Mouse (Mus musculus) CH12.LX (cell line): ENCODE measurements around the gene Faap24. TPM values are rescaled to one million over a fixed set of nuclear protein-coding genes. Genes with fewer than 3 reads are reported as not detected.

Experiments used
- DNase-seq: peaks from one replicate; pipeline ENCODE4 v3.0.0-alpha.2; 2013; ENCODE audit errors: extremely low read depth
- H3K27ac ChIP-seq: 2 replicates; pipeline ENCODE4 v1.5.1; 2012; ENCODE audit warnings: low read depth, mild to moderate bottlenecking, control low read depth, moderate library complexity; ENCODE audit not compliant: insufficient read depth
- H3K27me3 ChIP-seq: replicated peaks from 2 replicates; pipeline ENCODE3; 2012; ENCODE audit warnings: inconsistent platforms
- H3K36me3 ChIP-seq, 2 experiments: replicated peaks in 1 of 2; 2 replicates each; pipeline versions ENCODE3 to v1.6.1; 2012; ENCODE audit warnings: inconsistent platforms in 1 of 2, low read length in 1 of 2, mild to moderate bottlenecking in 1 of 2, mixed read lengths in 1 of 2, moderate library complexity in 1 of 2; ENCODE audit not compliant: control insufficient read depth in 1 of 2, insufficient read depth in 1 of 2
- H3K4me1 ChIP-seq, 2 experiments: 2 replicates each; pipeline ENCODE4 v1.6.1; 2012; ENCODE audit warnings: inconsistent platforms in 1 of 2, moderate library complexity in 1 of 2; ENCODE audit not compliant: insufficient read depth in 2 of 2, control insufficient read depth in 1 of 2
- H3K4me2 ChIP-seq: 2 replicates; pipeline ENCODE4 v1.6.1; 2012; ENCODE audit warnings: low read depth, mild to moderate bottlenecking, control low read depth; ENCODE audit not compliant: poor library complexity, insufficient read depth, severe bottlenecking
- H3K4me3 ChIP-seq, 3 experiments: fragments of 150-350 bp in 1 of 3; sonication (generic) in 1 of 3; replicated peaks in 1 of 3; 2 replicates each; pipeline versions ENCODE3 to v1.5.1; 2011 to 2012; ENCODE audit warnings: low read depth in 2 of 3, low read length in 2 of 3, mild to moderate bottlenecking in 2 of 3, moderate library complexity in 2 of 3, control low read depth in 1 of 3, improper control_type of control experiment in 1 of 3, inconsistent platforms in 1 of 3, mixed read lengths in 1 of 3; ENCODE audit not compliant: poor library complexity in 1 of 3
- H3K79me2 ChIP-seq: replicated peaks from 2 replicates; pipeline ENCODE4 v1.6.1; 2012; ENCODE audit warnings: mild to moderate bottlenecking, moderate library complexity; ENCODE audit not compliant: control insufficient read depth, poor library complexity, insufficient read depth, severe bottlenecking; ENCODE audit errors: extremely low read depth
- H3K9ac ChIP-seq: 2 replicates; pipeline ENCODE4 v1.6.1; 2012; ENCODE audit warnings: low read depth, mild to moderate bottlenecking, control low read depth, moderate library complexity; ENCODE audit not compliant: insufficient read depth
- H3K9me3 ChIP-seq: replicated peaks from 2 replicates; pipeline ENCODE3; 2012; ENCODE audit warnings: low read length, inconsistent platforms, mixed read lengths
- BHLHE40 ChIP-seq: IDR thresholded peaks from 2 replicates; pipeline ENCODE4 v1.6.1; 2011; ENCODE audit warnings: mild to moderate bottlenecking, low read depth, low read length, improper control_type of control experiment
- CHD2 ChIP-seq: IDR thresholded peaks from 2 replicates; pipeline ENCODE4 v1.6.1; 2011; ENCODE audit warnings: low read length, improper control_type of control experiment
- EP300 ChIP-seq: IDR thresholded peaks from 2 replicates; pipeline ENCODE4 v1.6.1; 2011; ENCODE audit warnings: low read length, improper control_type of control experiment
- HCFC1 ChIP-seq: IDR thresholded peaks from 2 replicates; pipeline ENCODE4 v1.6.1; 2012; ENCODE audit warnings: low read depth, mild to moderate bottlenecking, inconsistent platforms, low read length, improper control_type of control experiment
- NELFE ChIP-seq: IDR thresholded peaks from 2 replicates; pipeline ENCODE4 v1.6.1; 2011; ENCODE audit warnings: low read depth, low read length, improper control_type of control experiment
- POLR2A ChIP-seq: IDR thresholded peaks from 2 replicates; pipeline ENCODE4 v1.6.1; 2011; ENCODE audit warnings: low read depth, mild to moderate bottlenecking, improper control_type of control experiment, low read length
- POLR2AphosphoS2 ChIP-seq: IDR thresholded peaks from 2 replicates; pipeline ENCODE4 v1.6.1; 2011; ENCODE audit warnings: low read depth, low read length, improper control_type of control experiment
- RAD21 ChIP-seq: IDR thresholded peaks from 2 replicates; pipeline ENCODE4 v1.6.1; 2011; ENCODE audit warnings: low read depth, mild to moderate bottlenecking, low read length, improper control_type of control experiment, moderate library complexity
- USF1 ChIP-seq: IDR thresholded peaks from 2 replicates; pipeline ENCODE4 v1.6.1; 2014; ENCODE audit warnings: low read depth, mild to moderate bottlenecking, inconsistent platforms, low read length, improper control_type of control experiment
- dilution Hi-C: fragments of 300-500 bp; cut with MboI; formaldehyde crosslinking; loops from 2 replicates; pipeline ENCODE4 v1.14.3; 2020; ENCODE audit warnings: low sequenced_read_pairs; ENCODE audit not compliant: extremely low pct_unique_long_range_greater_than_20kb, extremely low pct_ligation_motif_present
- in situ Hi-C: fragments of 300-500 bp; cut with MboI; formaldehyde crosslinking; loops from 3 replicates; pipeline ENCODE4 v1.14.3; 2019; ENCODE audit warnings: low sequenced_read_pairs, low pct_ligation_motif_present, low pct_unique_long_range_greater_than_20kb, mixed read lengths
- polyA plus RNA-seq: library from polyadenylated mRNA; unstranded; fragments of >175 nt; gene quantifications from 2 replicates; pipeline ENCODE4 v1.2.1, GENCODE M21; 2012; ENCODE audit warnings: low read depth; ENCODE audit not compliant: insufficient read length
- total RNA-seq, 2 experiments: library from RNA; depleted of rRNA; stranded (reverse); fragments of 300-350 nt in 1 of 2; fragments of >200 nt in 1 of 2; gene quantifications; 2 replicates each; pipeline ENCODE4 v1.2.3; 2012 to 2014

Faap24 gene
- total and polyA plus RNA-seq, 3 experiments, result 17.6 to 55.1 (median 23.1) TPM

DNA sequence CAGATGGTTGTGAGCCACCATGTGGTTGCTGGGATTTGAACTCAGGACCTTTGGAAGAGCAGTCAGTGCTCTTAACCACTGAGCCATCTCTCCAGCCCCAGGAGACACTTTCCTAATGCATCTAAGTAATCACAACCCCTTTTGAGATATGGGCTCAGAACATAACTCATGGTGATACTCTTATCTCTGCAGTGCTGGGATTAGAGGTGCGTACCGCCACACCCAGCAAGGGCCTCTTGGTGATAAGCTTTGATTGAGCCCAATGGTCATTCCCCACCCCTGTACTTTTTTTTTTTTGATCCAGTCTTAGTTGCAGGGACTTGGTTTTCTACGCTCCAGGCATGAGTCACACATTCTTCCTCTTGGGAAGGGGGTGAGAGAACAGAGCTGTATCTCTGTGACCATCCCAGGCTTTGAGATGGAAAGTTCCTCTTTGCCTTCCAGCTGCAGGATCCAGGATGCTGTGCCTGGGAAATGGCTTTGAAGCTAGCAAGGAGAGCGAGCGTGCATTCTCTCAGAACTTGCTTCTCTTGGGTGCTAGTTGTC lies 51.8 kb downstream of the Faap24 start:
- Histone ChIP-seq H3K27ac (no peak overlapping the region), H3K79me2 (no peaks in the 10 kb centered on the region), H3K9ac (no peak overlapping the region), H3K4me1 (no peaks in the 10 kb centered on the region), H3K27me3 (peaks cover 32% of the 10 kb centered on the region), H3K4me3 (no peak overlapping the region), H3K36me3 (no peaks in the 10 kb centered on the region), H3K4me2 (no peak overlapping the region), H3K9me3 (peaks cover 4% of the 10 kb centered on the region)
- in situ Hi-C loops, result no loop called here
- no peak for TF ChIP-seq USF1
- TF ChIP-seq POLR2AphosphoS2, result no peak
- TF ChIP-seq POLR2A, result no peak
- no peak for TF ChIP-seq CHD2
- TF ChIP-seq EP300, result no peak
- no peak for TF ChIP-seq RAD21
- no peak for TF ChIP-seq NELFE
- dilution Hi-C loops, result no loop called here
- no peak for DNase-seq

DNA sequence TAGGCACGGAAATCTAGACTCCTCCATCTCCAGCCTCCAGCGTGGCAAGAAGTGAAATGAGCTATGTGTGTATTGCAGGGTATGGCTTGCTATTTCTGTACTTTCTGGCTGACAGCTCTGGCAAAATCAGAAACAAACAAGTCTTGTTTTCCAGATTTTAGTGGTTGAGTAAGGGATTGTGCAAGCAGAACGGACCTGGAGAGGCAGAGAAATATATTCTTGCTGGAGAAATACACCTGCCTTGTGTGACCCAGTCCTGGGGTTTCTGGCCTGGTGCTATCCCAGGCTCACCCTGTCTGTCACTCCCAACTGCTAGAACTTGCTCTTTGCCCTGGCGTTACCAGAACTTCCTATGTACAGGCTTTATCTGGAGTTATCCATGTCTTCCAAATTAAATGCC lies 54.1 kb downstream of the Faap24 start:
- Histone ChIP-seq H3K9ac (no peak overlapping the region), H3K4me1 (no peaks in the 10 kb centered on the region), H3K9me3 (peaks cover 4% of the 10 kb centered on the region), H3K79me2 (no peaks in the 10 kb centered on the region), H3K27me3 (peaks cover 45% of the 10 kb centered on the region), H3K36me3 (no peaks in the 10 kb centered on the region), H3K4me2 (no peak overlapping the region), H3K4me3 (no peak overlapping the region), H3K27ac (no peak overlapping the region)
- DNase-seq, result no peak
- dilution Hi-C loops, result no loop called here
- TF ChIP-seq BHLHE40 (no peak), HCFC1 (no peak)
- in situ Hi-C loops, result no loop called here

Other genes with a start within 250 kb of the Faap24 start
- gene Slc7a10, start 210.5 kb downstream of the Faap24 start, total RNA-seq (2012; rRNA removed), result not detected in 2 replicates
- gene Slc7a10, start 210.5 kb downstream of the Faap24 start, total RNA-seq (2014; rRNA removed), result not detected in 2 replicates
- gene Slc7a10, start 210.5 kb downstream of the Faap24 start, polyA plus RNA-seq, result not detected in 2 replicates
- not detected in 2 replicates for gene Lrp3, start 181.3 kb downstream of the Faap24 start, total RNA-seq (2012; rRNA removed)
- not detected in 2 replicates for gene Lrp3, start 181.3 kb downstream of the Faap24 start, total RNA-seq (2014; rRNA removed)
- gene Lrp3, start 181.3 kb downstream of the Faap24 start, polyA plus RNA-seq, result not detected in 2 replicates
- gene Gpatch1, start 78.4 kb downstream of the Faap24 start, total RNA-seq (2012; rRNA removed), result 6.9 and 7.9 TPM in 2 replicates
- 4.2 and 4.3 TPM in 2 replicates for gene Gpatch1, start 78.4 kb downstream of the Faap24 start, total RNA-seq (2014; rRNA removed)
- gene Gpatch1, start 78.4 kb downstream of the Faap24 start, polyA plus RNA-seq, result 13.8 and 14.2 TPM in 2 replicates
- 0.13 and 0.25 TPM in 2 replicates for gene Rhpn2, start 62.7 kb downstream of the Faap24 start, total RNA-seq (2012; rRNA removed)
- 0.14 and 0.17 TPM in 2 replicates for gene Rhpn2, start 62.7 kb downstream of the Faap24 start, total RNA-seq (2014; rRNA removed)
- 0.34 and 0.63 TPM in 2 replicates for gene Rhpn2, start 62.7 kb downstream of the Faap24 start, polyA plus RNA-seq
- 11.8 and 12.6 TPM in 2 replicates for gene Cep89, start 199 bp upstream of the Faap24 start, total RNA-seq (2012; rRNA removed)
- gene Cep89, start 199 bp upstream of the Faap24 start, total RNA-seq (2014; rRNA removed), result 5.2 and 6.7 TPM in 2 replicates
- 25.4 and 28.7 TPM in 2 replicates for gene Cep89, start 199 bp upstream of the Faap24 start, polyA plus RNA-seq
- gene Slc7a9, start 52.0 kb upstream of the Faap24 start, total RNA-seq (2012; rRNA removed), result not detected in 2 replicates
- not detected in 2 replicates for gene Slc7a9, start 52.0 kb upstream of the Faap24 start, total RNA-seq (2014; rRNA removed)
- not detected in 2 replicates for gene Slc7a9, start 52.0 kb upstream of the Faap24 start, polyA plus RNA-seq
- gene Tdrd12, start 140.9 kb upstream of the Faap24 start, total RNA-seq (2012; rRNA removed), result 0.08 TPM in 1 of 2 replicates, not detected in the other
- gene Tdrd12, start 140.9 kb upstream of the Faap24 start, total RNA-seq (2014; rRNA removed), result 0.21 TPM in 1 of 2 replicates, not detected in the other
- 0.19 and 0.42 TPM in 2 replicates for gene Tdrd12, start 140.9 kb upstream of the Faap24 start, polyA plus RNA-seq
- gene Nudt19, start 159.5 kb upstream of the Faap24 start, total RNA-seq (2012; rRNA removed), result 29.8 and 35.9 TPM in 2 replicates
- 128 and 130 TPM in 2 replicates for gene Nudt19, start 159.5 kb upstream of the Faap24 start, total RNA-seq (2014; rRNA removed)
- gene Nudt19, start 159.5 kb upstream of the Faap24 start, polyA plus RNA-seq, result 42.7 and 58.0 TPM in 2 replicates
- 0.17 and 0.21 TPM in 2 replicates for gene Rgs9bp, start 188.7 kb upstream of the Faap24 start, total RNA-seq (2012; rRNA removed)
- 0.05 and 0.11 TPM in 2 replicates for gene Rgs9bp, start 188.7 kb upstream of the Faap24 start, total RNA-seq (2014; rRNA removed)
- gene Rgs9bp, start 188.7 kb upstream of the Faap24 start, polyA plus RNA-seq, result 0.04 and 0.06 TPM in 2 replicates
- 44.4 and 49.1 TPM in 2 replicates for gene Ankrd27, start 189.4 kb upstream of the Faap24 start, total RNA-seq (2012; rRNA removed)
- 33.4 and 39.0 TPM in 2 replicates for gene Ankrd27, start 189.4 kb upstream of the Faap24 start, total RNA-seq (2014; rRNA removed)
- 38.6 and 39.7 TPM in 2 replicates for gene Ankrd27, start 189.4 kb upstream of the Faap24 start, polyA plus RNA-seq